Mouse (Mus musculus) thymus, postnatal 14 days (tissue): ENCODE measurements around the gene Rrm1.
"Not testable (repeated sequence)": the region's sequence is repeated elsewhere in the genome, so short reads cannot be mapped to it uniquely, and the experiment has no call there.

Experiments used
- DNase-seq: peaks from one replicate; pipeline ENCODE4 v3.0.0; 2021

Gene Rrm1

GRCm38 (mm10) chr7:102478926-102479325, 37.4 kb downstream of the Rrm1 start:
- DNase-seq, result no peak

GRCm38 (mm10) chr7:102479368-102480078, 38.0 kb downstream of the Rrm1 start:
- DNase-seq, result no peak

GRCm38 (mm10) chr7:102480821-102481220, 39.3 kb downstream of the Rrm1 start:
- no peak for DNase-seq

GRCm38 (mm10) chr7:102481579-102481978, 40.1 kb downstream of the Rrm1 start, which contains the start of gene Olfr543:
TSS of gene Olfr543 (minus strand) at chr7:102481679.
- no peak for DNase-seq

- DNase-seq, result no peak
Measured at GRCm38 (mm10) chr7:102483665-102484064, 42.2 kb downstream of the Rrm1 start.

GRCm38 (mm10) chr7:102484766-102485165, 43.3 kb downstream of the Rrm1 start:
- DNase-seq, result not testable (repeated sequence)

GRCm38 (mm10) chr7:102486105-102486504, 44.6 kb downstream of the Rrm1 start:
- DNase-seq, result no peak

GRCm38 (mm10) chr7:102488161-102488560, 46.7 kb downstream of the Rrm1 start, which contains the start of gene Olfr544:
TSS of gene Olfr544 (minus strand) at chr7:102488313.
- no peak for DNase-seq

GRCm38 (mm10) chr7:102494416-102494815, 52.9 kb downstream of the Rrm1 start:
- not testable (repeated sequence) for DNase-seq

GRCm38 (mm10) chr7:102499473-102499872, 58.0 kb downstream of the Rrm1 start, which contains the start of gene Olfr545:
TSS of gene Olfr545 (minus strand) at chr7:102499573.
- DNase-seq, result no peak

GRCm38 (mm10) chr7:102501986-102502385, 60.5 kb downstream of the Rrm1 start:
- DNase-seq, result no peak

- DNase-seq, result peak; percentile 72
Measured at GRCm38 (mm10) chr7:102506848-102507247, 65.4 kb downstream of the Rrm1 start.

- no peak for DNase-seq
Measured at GRCm38 (mm10) chr7:102508066-102508465, 66.6 kb downstream of the Rrm1 start.

- no peak for DNase-seq
Measured at GRCm38 (mm10) chr7:102508666-102509065, 67.2 kb downstream of the Rrm1 start.

- DNase-seq, result no peak
Measured at GRCm38 (mm10) chr7:102509726-102510125, 68.2 kb downstream of the Rrm1 start.

GRCm38 (mm10) chr7:102511927-102512326, 70.4 kb downstream of the Rrm1 start:
- no peak for DNase-seq

- DNase-seq, result peak; percentile 90
Measured at GRCm38 (mm10) chr7:102512814-102513435, 71.4 kb downstream of the Rrm1 start.

GRCm38 (mm10) chr7:102514144-102514543, 72.6 kb downstream of the Rrm1 start:
- DNase-seq, result no peak

- DNase-seq, result no peak
Measured at GRCm38 (mm10) chr7:102516261-102517050, 75.0 kb downstream of the Rrm1 start.

GRCm38 (mm10) chr7:102517051-102517335, 75.5 kb downstream of the Rrm1 start:
- DNase-seq, result no peak
